Mouse (Mus musculus): ENCODE results near the gene Scn10a. TPM values are rescaled to one million over a fixed set of nuclear protein-coding genes. Genes with fewer than 3 reads are reported as not detected.

The Scn10a gene
- polyA plus RNA-seq, 1 experiment: 0.10 TPM

DNA sequence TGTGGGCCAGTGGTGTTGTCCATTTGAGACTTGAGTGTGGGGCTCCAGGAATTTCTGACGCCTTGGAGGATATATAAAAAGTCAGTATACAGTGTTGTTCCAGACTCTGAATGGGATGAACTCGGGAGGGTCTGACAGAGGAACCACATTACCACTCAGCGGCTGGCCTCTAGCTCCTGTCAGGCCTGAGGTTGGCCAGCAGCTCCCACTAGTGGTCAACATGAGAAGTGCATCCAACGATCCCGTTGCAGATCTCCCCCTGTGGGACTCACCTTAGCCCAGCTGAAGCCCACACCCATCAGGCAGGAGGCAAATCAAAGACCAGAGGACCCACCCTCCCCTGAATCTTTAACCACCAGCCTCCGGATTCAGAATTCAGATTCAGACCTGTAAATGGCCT, 138.5 kb downstream of the Scn10a start:
- TF ChIP-seq POLR2A (IDR thresholded peaks at IDR 0.05; ENCODE audit: extremely low read depth, insufficient read depth, low read length) (no peak), CTCF (IDR thresholded peaks at IDR 0.05; ENCODE audit: extremely low read depth, insufficient read depth, low read length) (peak; percentile 96)
- no peak overlapping the region for H3K27ac ChIP-seq (ENCODE audit: insufficient read depth, low read length)

GRCm38 (mm10) chr9:119580187-119580586, 138.9 kb downstream of the Scn10a start:
- Histone ChIP-seq H3K4me1 (ENCODE audit: control insufficient read depth, insufficient read depth, low read length) (no peaks in the 10 kb centered on the region), H3K4me3 (ENCODE audit: insufficient read depth, low read length) (no peak overlapping the region), H3K27ac (ENCODE audit: insufficient read depth, low read length) (no peak overlapping the region)
- TF ChIP-seq POLR2A (IDR thresholded peaks at IDR 0.05; ENCODE audit: extremely low read depth, insufficient read depth, low read length) (no peak), CTCF (IDR thresholded peaks at IDR 0.05; ENCODE audit: extremely low read depth, insufficient read depth, low read length) (no peak)

More for the DNA sequence above, 138.5 kb downstream of the Scn10a start:
- Histone ChIP-seq H3K4me3 (ENCODE audit: insufficient read depth, low read length) (no peak overlapping the region), H3K4me1 (ENCODE audit: control insufficient read depth, insufficient read depth, low read length) (no peaks in the 10 kb centered on the region)

DNA sequence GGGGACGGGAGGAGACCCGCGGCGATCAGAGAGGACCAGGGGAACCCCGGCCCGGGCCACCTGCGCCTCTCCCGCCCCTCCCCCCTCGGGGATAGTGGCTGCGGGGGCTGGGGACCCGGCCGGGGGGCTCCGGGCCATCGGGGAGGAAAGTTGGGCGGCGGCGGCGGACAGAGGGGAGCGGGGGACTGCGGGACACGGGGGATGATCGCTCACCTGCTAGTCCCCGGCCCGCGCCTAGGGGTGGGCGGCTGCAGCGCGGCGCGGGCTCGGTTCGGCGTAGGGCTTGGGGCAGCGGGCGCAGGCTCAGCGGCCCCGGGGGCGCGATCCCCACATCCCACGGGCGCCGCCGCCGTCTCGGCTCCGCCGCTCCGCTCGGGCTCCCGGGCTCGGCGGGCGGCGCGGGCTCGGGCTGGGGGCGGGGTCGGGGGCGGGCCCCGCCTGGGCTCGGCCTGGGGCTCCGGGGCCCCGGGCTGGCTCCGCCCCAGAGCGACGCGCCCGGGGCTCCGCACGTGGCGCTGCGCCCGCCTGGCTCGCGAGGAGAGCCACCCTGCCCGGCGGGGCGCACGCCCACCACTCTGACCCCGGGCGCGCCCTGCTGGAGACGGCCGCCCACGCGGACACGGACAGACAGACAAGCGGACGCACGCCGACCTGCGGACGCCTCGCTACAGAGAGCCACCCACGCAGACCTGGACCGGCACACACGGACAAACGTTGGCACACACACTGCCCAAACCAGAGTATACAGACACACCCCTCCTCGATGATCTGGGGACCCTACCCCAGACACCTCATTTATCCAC, 140.3 kb downstream of the Scn10a start, which contains the start of gene Scn5a:
TSS of gene Scn5a (minus strand) at position 381 of the 803 bp plus-strand sequence.
- Histone ChIP-seq H3K27ac (ENCODE audit: insufficient read depth, low read length) (no peak within 1 kb of the TSS), H3K4me3 (ENCODE audit: insufficient read depth, low read length) (no peak within 1 kb of the TSS), H3K4me1 (ENCODE audit: control insufficient read depth, insufficient read depth, low read length) (no peaks in the 10 kb centered on the region)
- TF ChIP-seq CTCF (IDR thresholded peaks at IDR 0.05; ENCODE audit: extremely low read depth, insufficient read depth, low read length) (no peak), POLR2A (IDR thresholded peaks at IDR 0.05; ENCODE audit: extremely low read depth, insufficient read depth, low read length) (no peak)

DNA sequence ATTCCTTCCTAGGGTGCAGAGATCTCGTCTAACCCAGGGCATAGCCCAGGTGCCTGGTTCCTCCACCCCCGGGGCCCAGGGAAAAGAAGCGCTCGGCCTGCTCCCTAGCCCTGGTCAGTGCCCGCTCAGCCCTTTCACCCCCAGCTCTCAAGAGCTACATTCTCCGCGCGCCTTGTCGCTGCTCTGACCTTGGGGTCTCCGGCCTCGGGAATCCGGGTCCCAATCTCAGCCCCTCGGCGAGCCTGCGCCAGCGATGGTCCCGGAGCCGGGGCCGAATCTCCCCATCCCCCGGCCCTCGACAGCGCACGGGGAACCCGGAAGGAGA, 140.8 kb downstream of the Scn10a start:
- no peak overlapping the region for H3K4me3 ChIP-seq (ENCODE audit: insufficient read depth, low read length)

GRCm38 (mm10) chr9:119576977-119577376, 142.1 kb downstream of the Scn10a start:
- Histone ChIP-seq H3K27ac (ENCODE audit: insufficient read depth, low read length) (no peak overlapping the region), H3K4me3 (ENCODE audit: insufficient read depth, low read length) (no peak overlapping the region), H3K4me1 (ENCODE audit: control insufficient read depth, insufficient read depth, low read length) (no peaks in the 10 kb centered on the region)
- TF ChIP-seq POLR2A (IDR thresholded peaks at IDR 0.05; ENCODE audit: extremely low read depth, insufficient read depth, low read length) (no peak), CTCF (IDR thresholded peaks at IDR 0.05; ENCODE audit: extremely low read depth, insufficient read depth, low read length) (no peak)

More for the DNA sequence above, 140.8 kb downstream of the Scn10a start:
- Histone ChIP-seq H3K4me1 (ENCODE audit: control insufficient read depth, insufficient read depth, low read length) (no peaks in the 10 kb centered on the region), H3K27ac (ENCODE audit: insufficient read depth, low read length) (no peak overlapping the region)
- TF ChIP-seq POLR2A (IDR thresholded peaks at IDR 0.05; ENCODE audit: extremely low read depth, insufficient read depth, low read length) (no peak), CTCF (IDR thresholded peaks at IDR 0.05; ENCODE audit: extremely low read depth, insufficient read depth, low read length) (no peak)

- no peaks in the 10 kb centered on the region for H3K4me1 ChIP-seq (ENCODE audit: control insufficient read depth, insufficient read depth, low read length)
- no peak overlapping the region for H3K27ac ChIP-seq (ENCODE audit: insufficient read depth, low read length)
- TF ChIP-seq POLR2A (IDR thresholded peaks at IDR 0.05; ENCODE audit: extremely low read depth, insufficient read depth, low read length): no peak
- no peak for TF ChIP-seq CTCF (IDR thresholded peaks at IDR 0.05; ENCODE audit: extremely low read depth, insufficient read depth, low read length)
- H3K4me3 ChIP-seq (ENCODE audit: insufficient read depth, low read length): no peak overlapping the region
Measured at GRCm38 (mm10) chr9:119575732-119576131, 143.4 kb downstream of the Scn10a start.

DNA sequence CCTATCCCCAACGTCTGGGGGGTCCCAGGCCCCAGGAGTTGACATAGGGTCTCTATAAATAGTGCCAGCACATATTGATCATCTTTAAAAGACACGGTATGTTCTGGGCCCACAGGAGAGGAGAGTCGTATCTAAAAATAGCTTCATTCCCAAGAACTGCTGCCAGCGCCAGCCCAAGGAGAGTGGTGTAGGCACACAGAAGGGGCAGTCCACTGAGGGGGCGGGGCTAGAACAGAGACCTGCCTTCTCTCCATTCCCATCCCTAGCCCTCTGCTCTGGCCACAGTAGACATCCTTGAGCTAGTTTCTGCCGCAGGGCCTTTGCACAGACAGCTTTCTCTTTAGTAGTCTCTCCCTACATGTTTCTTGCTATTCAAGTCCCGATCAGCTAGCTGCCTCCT, 144.8 kb downstream of the Scn10a start:
- Histone ChIP-seq H3K4me3 (ENCODE audit: insufficient read depth, low read length) (no peak overlapping the region), H3K4me1 (ENCODE audit: control insufficient read depth, insufficient read depth, low read length) (no peaks in the 10 kb centered on the region), H3K27ac (ENCODE audit: insufficient read depth, low read length) (no peak overlapping the region)
- TF ChIP-seq CTCF (IDR thresholded peaks at IDR 0.05; ENCODE audit: extremely low read depth, insufficient read depth, low read length): no peak
- TF ChIP-seq POLR2A (IDR thresholded peaks at IDR 0.05; ENCODE audit: extremely low read depth, insufficient read depth, low read length): no peak

DNA sequence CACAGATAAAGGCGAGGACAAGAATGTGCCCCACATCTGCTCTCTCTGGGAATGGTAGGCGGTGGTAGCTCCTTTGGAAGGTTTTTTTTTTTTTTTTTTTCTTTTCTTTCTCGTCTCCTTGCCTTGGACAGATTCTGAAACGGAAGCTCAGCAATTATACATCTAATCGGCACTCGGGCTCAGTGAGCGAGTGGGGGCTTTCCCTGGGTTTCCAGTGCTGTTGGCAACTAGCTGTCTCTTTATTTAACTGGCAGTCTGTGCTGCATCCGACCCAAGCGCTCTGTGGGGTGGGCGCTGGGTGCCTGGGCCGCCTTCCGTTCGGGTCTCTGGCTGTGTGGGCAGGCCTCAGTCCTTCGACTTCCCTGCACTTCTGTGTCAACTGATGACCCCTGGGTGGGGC, 146.1 kb downstream of the Scn10a start:
- TF ChIP-seq CTCF (IDR thresholded peaks at IDR 0.05; ENCODE audit: extremely low read depth, insufficient read depth, low read length) (no peak), POLR2A (IDR thresholded peaks at IDR 0.05; ENCODE audit: extremely low read depth, insufficient read depth, low read length) (no peak)
- H3K4me1 ChIP-seq (ENCODE audit: control insufficient read depth, insufficient read depth, low read length): no peaks in the 10 kb centered on the region
- H3K4me3 ChIP-seq (ENCODE audit: insufficient read depth, low read length): no peak overlapping the region
- H3K27ac ChIP-seq (ENCODE audit: insufficient read depth, low read length): no peak overlapping the region

- Histone ChIP-seq H3K4me3 (ENCODE audit: insufficient read depth, low read length) (no peak overlapping the region), H3K4me1 (ENCODE audit: control insufficient read depth, insufficient read depth, low read length) (no peaks in the 10 kb centered on the region), H3K27ac (ENCODE audit: insufficient read depth, low read length) (no peak overlapping the region)
- TF ChIP-seq POLR2A (IDR thresholded peaks at IDR 0.05; ENCODE audit: extremely low read depth, insufficient read depth, low read length) (no peak), CTCF (IDR thresholded peaks at IDR 0.05; ENCODE audit: extremely low read depth, insufficient read depth, low read length) (no peak)
Measured at GRCm38 (mm10) chr9:119571411-119571888, 147.7 kb downstream of the Scn10a start.

GRCm38 (mm10) chr9:119570652-119571051, 148.5 kb downstream of the Scn10a start:
- Histone ChIP-seq H3K4me1 (ENCODE audit: control insufficient read depth, insufficient read depth, low read length) (no peaks in the 10 kb centered on the region), H3K4me3 (ENCODE audit: insufficient read depth, low read length) (no peak overlapping the region), H3K27ac (ENCODE audit: insufficient read depth, low read length) (no peak overlapping the region)
- TF ChIP-seq CTCF (IDR thresholded peaks at IDR 0.05; ENCODE audit: extremely low read depth, insufficient read depth, low read length) (no peak), POLR2A (IDR thresholded peaks at IDR 0.05; ENCODE audit: extremely low read depth, insufficient read depth, low read length) (no peak)
